Mouse (Mus musculus): ENCODE measurements at regions not wholly inside any gene's neighbourhood (a gene's known extent, or its start where the extent isn't known, plus 50 kb on each side); places are given as distances from the start of the nearest gene placed in this dataset.

GRCm38 (mm10) chr10:15249402-15250086, 531.5 kb upstream of the Gje1 start:
- Histone ChIP-seq H3K4me1 (ENCODE audit: control insufficient read depth, insufficient read depth, low read length) (no peaks in the 10 kb centered on the region), H3K4me3 (ENCODE audit: insufficient read depth, low read length) (no peak overlapping the region), H3K27ac (ENCODE audit: insufficient read depth, low read depth, low read length) (no peak overlapping the region)
- TF ChIP-seq POLR2A (IDR thresholded peaks at IDR 0.05; ENCODE audit: borderline replicate concordance, low read depth, low read length), result no peak
- no peak for TF ChIP-seq CTCF (IDR thresholded peaks at IDR 0.05; ENCODE audit: low read depth, low read length)

- TF ChIP-seq CTCF (IDR thresholded peaks at IDR 0.05; ENCODE audit: low read depth, low read length) (no peak), POLR2A (IDR thresholded peaks at IDR 0.05; ENCODE audit: borderline replicate concordance, low read depth, low read length) (no peak)
- H3K4me1 ChIP-seq (ENCODE audit: control insufficient read depth, insufficient read depth, low read length), result no peaks in the 10 kb centered on the region
- no peak overlapping the region for H3K27ac ChIP-seq (ENCODE audit: insufficient read depth, low read depth, low read length)
- H3K4me3 ChIP-seq (ENCODE audit: insufficient read depth, low read length), result no peak overlapping the region
Observed at GRCm38 (mm10) chr10:15248899-15249298, 530.9 kb upstream of the Gje1 start.

- Histone ChIP-seq H3K27ac (ENCODE audit: insufficient read depth, low read depth, low read length) (no peak overlapping the region), H3K4me3 (ENCODE audit: insufficient read depth, low read length) (no peak overlapping the region)
- TF ChIP-seq CTCF (IDR thresholded peaks at IDR 0.05; ENCODE audit: low read depth, low read length) (no peak), POLR2A (IDR thresholded peaks at IDR 0.05; ENCODE audit: borderline replicate concordance, low read depth, low read length) (no peak)
Observed at GRCm38 (mm10) chr10:15244376-15245262, 526.6 kb upstream of the Gje1 start.

GRCm38 (mm10) chr10:15243460-15243859, 525.4 kb upstream of the Gje1 start:
- H3K4me1 ChIP-seq (ENCODE audit: control insufficient read depth, insufficient read depth, low read length), result no peaks in the 10 kb centered on the region
- H3K4me3 ChIP-seq (ENCODE audit: insufficient read depth, low read length), result no peak overlapping the region
- no peak overlapping the region for H3K27ac ChIP-seq (ENCODE audit: insufficient read depth, low read depth, low read length)
- no peak for TF ChIP-seq POLR2A (IDR thresholded peaks at IDR 0.05; ENCODE audit: borderline replicate concordance, low read depth, low read length)
- TF ChIP-seq CTCF (IDR thresholded peaks at IDR 0.05; ENCODE audit: low read depth, low read length), result no peak

More at GRCm38 (mm10) chr10:15244376-15245262, 526.6 kb upstream of the Gje1 start:
- H3K4me1 ChIP-seq (ENCODE audit: control insufficient read depth, insufficient read depth, low read length), result no peaks in the 10 kb centered on the region

- Histone ChIP-seq H3K4me3 (ENCODE audit: insufficient read depth, low read length) (no peak overlapping the region), H3K27ac (ENCODE audit: insufficient read depth, low read depth, low read length) (no peak overlapping the region), H3K4me1 (ENCODE audit: control insufficient read depth, insufficient read depth, low read length) (no peaks in the 10 kb centered on the region)
- TF ChIP-seq POLR2A (IDR thresholded peaks at IDR 0.05; ENCODE audit: borderline replicate concordance, low read depth, low read length) (no peak), CTCF (IDR thresholded peaks at IDR 0.05; ENCODE audit: low read depth, low read length) (no peak)
Observed at GRCm38 (mm10) chr10:15218883-15219282, 500.9 kb upstream of the Gje1 start.

GRCm38 (mm10) chr10:15179585-15179984, 461.6 kb upstream of the Gje1 start:
- H3K4me3 ChIP-seq (ENCODE audit: insufficient read depth, low read length), result no peak overlapping the region
- no peak overlapping the region for H3K27ac ChIP-seq (ENCODE audit: insufficient read depth, low read depth, low read length)
- TF ChIP-seq POLR2A (IDR thresholded peaks at IDR 0.05; ENCODE audit: borderline replicate concordance, low read depth, low read length) (no peak), CTCF (IDR thresholded peaks at IDR 0.05; ENCODE audit: low read depth, low read length) (no peak)
- H3K4me1 ChIP-seq (ENCODE audit: control insufficient read depth, insufficient read depth, low read length), result no peaks in the 10 kb centered on the region

GRCm38 (mm10) chr10:15174421-15174820, 456.4 kb upstream of the Gje1 start:
- no peak for TF ChIP-seq POLR2A (IDR thresholded peaks at IDR 0.05; ENCODE audit: borderline replicate concordance, low read depth, low read length)
- no peak for TF ChIP-seq CTCF (IDR thresholded peaks at IDR 0.05; ENCODE audit: low read depth, low read length)
- Histone ChIP-seq H3K4me1 (ENCODE audit: control insufficient read depth, insufficient read depth, low read length) (no peaks in the 10 kb centered on the region), H3K27ac (ENCODE audit: insufficient read depth, low read depth, low read length) (no peak overlapping the region)

GRCm38 (mm10) chr10:15172558-15172957, 454.5 kb upstream of the Gje1 start:
- TF ChIP-seq CTCF (IDR thresholded peaks at IDR 0.05; ENCODE audit: low read depth, low read length) (no peak), POLR2A (IDR thresholded peaks at IDR 0.05; ENCODE audit: borderline replicate concordance, low read depth, low read length) (no peak)
- Histone ChIP-seq H3K27ac (ENCODE audit: insufficient read depth, low read depth, low read length) (no peak overlapping the region), H3K4me3 (ENCODE audit: insufficient read depth, low read length) (no peak overlapping the region), H3K4me1 (ENCODE audit: control insufficient read depth, insufficient read depth, low read length) (no peaks in the 10 kb centered on the region)

More at GRCm38 (mm10) chr10:15174421-15174820, 456.4 kb upstream of the Gje1 start:
- no peak overlapping the region for H3K4me3 ChIP-seq (ENCODE audit: insufficient read depth, low read length)

GRCm38 (mm10) chr10:15140703-15141102, 422.7 kb upstream of the Gje1 start:
- H3K4me3 ChIP-seq (ENCODE audit: insufficient read depth, low read length), result no peak overlapping the region
- TF ChIP-seq POLR2A (IDR thresholded peaks at IDR 0.05; ENCODE audit: borderline replicate concordance, low read depth, low read length), result no peak
- no peak for TF ChIP-seq CTCF (IDR thresholded peaks at IDR 0.05; ENCODE audit: low read depth, low read length)
- H3K27ac ChIP-seq (ENCODE audit: insufficient read depth, low read depth, low read length), result no peak overlapping the region
- H3K4me1 ChIP-seq (ENCODE audit: control insufficient read depth, insufficient read depth, low read length), result no peaks in the 10 kb centered on the region

All from bone marrow macrophage, adult 2 months (primary cell).